Mouse (Mus musculus) kidney, adult 18-20 months (tissue): ENCODE measurements around the gene H2-M1.

Experiments
- DNase-seq: peaks from one replicate; pipeline ENCODE4 v3.0.0; 2021

H2-M1 gene

GRCm38 (mm10) chr17:36672119-36672518 is at the start of gene H2-M1:
TSS of gene H2-M1 (minus strand) at chr17:36672219.
- no peak for DNase-seq

GRCm38 (mm10) chr17:36697693-36698092 is 25.7 kb upstream of the H2-M1 start:
- DNase-seq: no peak

- DNase-seq: no peak
Measured at GRCm38 (mm10) chr17:36642566-36642965, 29.5 kb downstream of the H2-M1 start, which contains the start of gene H2-M9. TSS of gene H2-M9 (minus strand) at chr17:36642666.
